Mouse (Mus musculus) liver, embryonic 14.5 days (tissue): ENCODE measurements around the gene Tmem131l. TPM values are rescaled to one million over a fixed set of nuclear protein-coding genes. Genes with fewer than 3 reads are reported as not detected.

Experiments used
- ATAC-seq: fragments of 200-750 bp; cut with Nextera tagmentation; 2 replicates; pipeline ENCODE4 v1.8.0; 2017; ENCODE audit warnings: moderate number of reproducible peaks, mild to moderate bottlenecking, moderate library complexity; ENCODE audit not compliant: insufficient read depth
- DNase-seq, 3 experiments: peaks; one replicate each; pipeline ENCODE4 v3.0.0-alpha.2; 2012 to 2013; ENCODE audit warnings: low read depth in 3 of 3, low spot score in 3 of 3
- H3K27ac ChIP-seq: fragments of 300-500 bp; sonication (generic); 2 replicates; pipeline ENCODE4 v1.5.1; 2014; ENCODE audit warnings: moderate library complexity, mild to moderate bottlenecking, control low read depth, inconsistent platforms
- H3K27me3 ChIP-seq: fragments of 300-500 bp; sonication (generic); 2 replicates; pipeline ENCODE4 v1.6.1; 2014; ENCODE audit warnings: mild to moderate bottlenecking, low read length, moderate library complexity; ENCODE audit not compliant: control insufficient read depth, insufficient read depth
- H3K36me3 ChIP-seq: fragments of 300-500 bp; sonication (generic); replicated peaks from 2 replicates; pipeline ENCODE4 v1.6.1; 2014; ENCODE audit warnings: low read depth; ENCODE audit not compliant: control insufficient read depth, insufficient read depth
- H3K4me1 ChIP-seq, 2 experiments: fragments of 200-500 bp in 1 of 2; fragments of 300-500 bp in 1 of 2; sonication (generic) in 1 of 2; replicated peaks; 2 replicates each; pipeline ENCODE4 v1.6.1; 2012 to 2014; ENCODE audit warnings: antibody characterized with exemption in 1 of 2, inconsistent platforms in 1 of 2, low read length in 1 of 2; ENCODE audit not compliant: control insufficient read depth in 2 of 2, insufficient read depth in 2 of 2
- H3K4me2 ChIP-seq: fragments of 300-500 bp; sonication (generic); 2 replicates; pipeline ENCODE4 v1.6.1; 2014; ENCODE audit warnings: low read depth, mild to moderate bottlenecking, control low read depth, moderate library complexity
- H3K4me3 ChIP-seq, 2 experiments: fragments of 200-500 bp in 1 of 2; fragments of 300-500 bp in 1 of 2; sonication (generic) in 1 of 2; 2 replicates each; pipeline ENCODE4 v1.5.1; 2012 to 2014; ENCODE audit warnings: low read depth in 2 of 2, low read length in 2 of 2, mild to moderate bottlenecking in 2 of 2, control low read depth in 1 of 2, inconsistent platforms in 1 of 2, moderate library complexity in 1 of 2; ENCODE audit not compliant: insufficient read depth in 1 of 2
- H3K9ac ChIP-seq: fragments of 300-500 bp; sonication (generic); replicated peaks from 2 replicates; pipeline ENCODE4 v1.6.1; 2014; ENCODE audit warnings: mild to moderate bottlenecking, control low read depth, moderate library complexity
- H3K9me3 ChIP-seq: fragments of 300-500 bp; sonication (generic); 2 replicates; pipeline ENCODE4 v1.6.1; 2016; ENCODE audit warnings: low read length, mixed read lengths; ENCODE audit not compliant: control insufficient read depth
- CTCF ChIP-seq: IDR thresholded peaks from 2 replicates; pipeline ENCODE4 v1.5.1; 2016; ENCODE audit warnings: antibody characterized with exemption, low read depth, control low read depth
- EP300 ChIP-seq: IDR thresholded peaks from 2 replicates; pipeline ENCODE4 v1.6.1; 2016; ENCODE audit warnings: antibody characterized with exemption, low read depth
- WGBS: fragments of 180-500 bp; shearing (Covaris S2); extraction: QIAGEN DNeasy Blood & Tissue Kit; methylation state at CpG from one replicate; pipeline ENCODE4 v1.1.7; 2014; ENCODE audit not compliant: insufficient replicate concordance; 5-methylcytosine and 5-hydroxymethylcytosine counted together
- polyA plus RNA-seq, 2 experiments: library from polyadenylated mRNA; depleted of rRNA in 1 of 2; stranded (reverse) in 1 of 2; unstranded in 1 of 2; fragments of >200 nt; fragmentation: Nextera tagmentation in 1 of 2; extraction: Ambion mirVana in 1 of 2; gene quantifications; 2 replicates each; pipeline versions ENCODE4 v1.2.1 to v1.2.3; 2012 to 2014

Tmem131l gene
- polyA plus RNA-seq, 2 experiments = 18.9 to 24.5 TPM

DNA sequence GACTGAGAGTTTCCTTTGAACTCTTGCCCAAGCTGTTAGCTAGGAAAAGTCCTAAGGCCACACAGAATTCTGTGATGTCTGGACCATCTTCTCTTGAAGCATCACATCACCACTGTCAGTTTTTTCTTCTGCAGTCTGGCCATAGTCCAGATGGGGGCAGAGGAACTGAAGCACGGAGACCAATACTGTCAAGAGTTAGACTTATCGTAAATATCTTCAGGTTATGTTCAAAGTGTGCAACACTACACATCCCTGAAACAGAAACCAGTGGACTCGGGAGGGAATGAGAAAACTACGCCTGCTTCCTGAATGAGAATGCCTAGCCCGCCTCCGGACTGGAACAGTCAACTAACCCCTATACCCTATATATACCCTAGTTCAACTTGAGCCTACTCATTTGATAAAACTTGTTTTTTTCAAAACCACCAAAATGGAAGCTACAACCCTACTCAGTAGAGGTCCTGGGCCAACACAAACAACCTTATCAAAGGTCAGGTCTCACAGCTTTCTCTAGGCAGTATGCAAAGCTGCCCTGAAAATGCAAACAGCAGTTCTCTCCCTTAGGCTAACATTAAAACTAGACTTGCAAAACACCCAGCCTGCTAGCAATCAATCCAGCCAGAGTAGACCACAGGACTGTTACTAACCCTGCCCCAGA is 37.4 kb downstream of the Tmem131l start:
- DNase-seq = peak in 1 of 3 experiments; percentile 22
- WGBS = 73% methylated on average over 6 of the region's 6 CpGs
- Histone ChIP-seq H3K27ac (no peak overlapping the region), H3K9ac (no peak overlapping the region), H3K36me3 (peaks cover 5% of the 10 kb centered on the region), H3K27me3 (no peaks in the 10 kb centered on the region), H3K4me1 (peaks cover 42 to 50% of the 10 kb centered on the region in 2 experiments), H3K4me2 (peak overlapping the region; percentile 11; the same call in 1 of the 2 replicates), H3K9me3 (no peaks in the 10 kb centered on the region), H3K4me3 (no peak overlapping the region)
- no peak for ATAC-seq
- no peak for TF ChIP-seq CTCF
- no peak for TF ChIP-seq EP300

DNA sequence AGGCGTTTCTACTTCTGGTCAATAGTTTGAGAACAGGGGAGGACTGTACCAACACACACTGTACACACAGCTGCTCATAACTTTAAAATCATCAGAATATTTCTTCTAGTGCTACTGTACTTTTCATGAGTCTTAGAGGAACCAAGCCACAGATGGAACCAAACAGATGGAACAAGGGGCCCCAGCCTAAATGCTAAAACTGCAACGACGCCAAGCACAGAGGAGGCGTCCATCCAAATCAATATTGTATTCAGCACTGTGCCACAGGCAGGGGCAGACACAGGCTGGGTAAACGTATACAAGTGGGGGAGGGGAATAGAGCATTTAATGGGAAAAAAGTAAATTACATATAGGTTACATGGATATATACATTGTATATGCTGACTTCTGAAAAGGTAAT is 42.4 kb downstream of the Tmem131l start:
- peaks cover 5% of the 10 kb centered on the region for H3K36me3 ChIP-seq

DNA sequence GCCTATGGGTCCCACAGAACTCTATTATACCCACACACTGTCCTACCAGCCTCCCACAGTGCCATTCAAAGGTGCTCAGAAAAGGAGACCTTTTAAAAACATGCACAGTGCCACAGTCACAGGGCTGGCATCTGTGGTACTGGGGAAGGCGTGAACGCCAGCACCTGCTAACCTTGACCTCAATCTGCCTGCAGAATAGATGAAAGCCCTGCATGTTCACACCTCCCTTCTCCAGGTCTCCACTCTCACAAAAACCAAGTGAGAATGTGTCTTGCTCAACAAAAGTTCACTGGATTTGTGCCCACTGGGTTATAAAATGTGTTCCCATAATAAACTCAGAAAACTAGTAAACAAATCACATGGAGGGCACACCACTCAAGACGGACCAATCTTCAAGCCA is 42.9 kb downstream of the Tmem131l start:
- no peak for ATAC-seq

More for the DNA sequence above, 42.4 kb downstream of the Tmem131l start:
- no peaks in the 10 kb centered on the region for H3K9me3 ChIP-seq
- DNase-seq = no peak
- H3K4me2 ChIP-seq = no peak overlapping the region
- no peak for TF ChIP-seq EP300
- no peak for TF ChIP-seq CTCF
- WGBS = 70% methylated on average over 5 of the region's 5 CpGs
- no peak for ATAC-seq
- H3K27me3 ChIP-seq = no peaks in the 10 kb centered on the region
- peaks cover 2 to 15% of the 10 kb centered on the region in 2 experiments; a peak in 2 of 4 replicates for H3K4me1 ChIP-seq
- no peak overlapping the region for H3K27ac ChIP-seq
- no peak overlapping the region for H3K4me3 ChIP-seq
- H3K9ac ChIP-seq = no peak overlapping the region

DNA sequence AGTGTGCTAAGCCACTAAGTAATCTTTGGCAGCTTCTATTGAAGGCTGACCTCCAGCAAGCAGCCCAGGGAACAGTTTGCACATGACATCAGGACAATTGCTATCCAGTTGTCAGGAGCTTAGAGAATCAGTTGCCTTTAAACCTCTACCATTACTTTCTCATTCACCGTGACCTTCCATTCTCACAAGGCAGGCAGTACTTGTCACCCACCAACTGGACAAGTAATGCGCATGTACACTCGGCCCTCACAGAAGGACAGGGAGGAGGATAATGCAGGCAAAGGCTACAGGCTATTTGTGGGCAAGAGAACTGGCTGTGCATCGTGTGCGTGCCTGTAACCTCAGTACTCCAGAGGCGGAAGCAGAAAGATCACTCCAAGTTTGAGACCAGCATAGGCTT is 43.9 kb downstream of the Tmem131l start:
- H3K4me2 ChIP-seq = no peak overlapping the region
- H3K9ac ChIP-seq = no peak overlapping the region
- no peaks in the 10 kb centered on the region for H3K9me3 ChIP-seq
- no peak overlapping the region for H3K4me3 ChIP-seq
- no peak for DNase-seq
- H3K27me3 ChIP-seq = no peaks in the 10 kb centered on the region
- no peak overlapping the region for H3K27ac ChIP-seq
- 83% methylated on average over 6 of the region's 6 CpGs for WGBS
- TF ChIP-seq EP300 (no peak), CTCF (no peak)
- peaks cover 2 to 6% of the 10 kb centered on the region in 2 experiments; a peak in 1 of 4 replicates for H3K4me1 ChIP-seq
- no peak for ATAC-seq
- no peaks in the 10 kb centered on the region for H3K36me3 ChIP-seq

More for the DNA sequence above, 42.9 kb downstream of the Tmem131l start:
- Histone ChIP-seq H3K4me2 (no peak overlapping the region), H3K27me3 (no peaks in the 10 kb centered on the region), H3K9ac (no peak overlapping the region), H3K27ac (no peak overlapping the region), H3K4me3 (no peak overlapping the region), H3K4me1 (peaks cover 2 to 10% of the 10 kb centered on the region in 2 experiments; a peak in 2 of 4 replicates), H3K36me3 (peaks cover 3% of the 10 kb centered on the region), H3K9me3 (no peaks in the 10 kb centered on the region)
- WGBS = 88% methylated on average over 3 of the region's 3 CpGs
- no peak for DNase-seq
- TF ChIP-seq CTCF (no peak), EP300 (no peak)

DNA sequence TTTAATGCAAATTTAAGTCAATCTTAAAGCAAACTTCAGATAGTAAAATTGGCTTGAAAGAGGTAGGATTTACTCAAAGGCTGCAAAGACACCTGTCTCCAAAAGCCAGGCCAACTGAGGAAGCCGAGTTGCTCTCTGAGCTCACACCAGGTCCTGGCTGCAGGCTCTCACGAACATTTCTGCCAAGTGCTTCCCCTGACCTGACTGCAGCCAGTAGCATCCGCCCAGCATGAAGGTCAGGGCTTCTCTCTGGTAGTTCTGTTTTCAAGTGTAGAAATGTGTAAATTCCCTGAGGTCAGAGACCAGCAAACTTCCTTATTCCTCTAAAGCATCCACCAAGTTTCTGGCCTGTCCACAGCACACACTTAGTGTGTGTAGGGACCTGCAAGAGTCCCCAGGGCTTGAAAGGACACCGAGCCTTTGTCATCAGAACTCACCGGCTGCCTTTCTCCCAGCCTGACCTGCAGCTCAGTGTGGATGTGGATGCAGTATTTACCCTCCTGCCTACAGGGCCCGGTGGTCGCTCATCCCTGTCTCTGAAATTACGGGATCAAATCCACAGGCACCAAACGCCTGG is 44.6 kb downstream of the Tmem131l start:
- no peak overlapping the region for H3K4me3 ChIP-seq
- peaks cover 2 to 5% of the 10 kb centered on the region in 2 experiments; a peak in 1 of 4 replicates for H3K4me1 ChIP-seq
- H3K27me3 ChIP-seq = no peaks in the 10 kb centered on the region
- H3K4me2 ChIP-seq = no peak overlapping the region
- ATAC-seq = no peak
- H3K9me3 ChIP-seq = no peaks in the 10 kb centered on the region
- WGBS = 72% methylated on average over 9 of the region's 9 CpGs
- no peak for DNase-seq
- H3K9ac ChIP-seq = no peak overlapping the region
- H3K36me3 ChIP-seq = no peaks in the 10 kb centered on the region
- TF ChIP-seq EP300 (no peak), CTCF (no peak)
- no peak overlapping the region for H3K27ac ChIP-seq
